In the genomic region with DNA sequence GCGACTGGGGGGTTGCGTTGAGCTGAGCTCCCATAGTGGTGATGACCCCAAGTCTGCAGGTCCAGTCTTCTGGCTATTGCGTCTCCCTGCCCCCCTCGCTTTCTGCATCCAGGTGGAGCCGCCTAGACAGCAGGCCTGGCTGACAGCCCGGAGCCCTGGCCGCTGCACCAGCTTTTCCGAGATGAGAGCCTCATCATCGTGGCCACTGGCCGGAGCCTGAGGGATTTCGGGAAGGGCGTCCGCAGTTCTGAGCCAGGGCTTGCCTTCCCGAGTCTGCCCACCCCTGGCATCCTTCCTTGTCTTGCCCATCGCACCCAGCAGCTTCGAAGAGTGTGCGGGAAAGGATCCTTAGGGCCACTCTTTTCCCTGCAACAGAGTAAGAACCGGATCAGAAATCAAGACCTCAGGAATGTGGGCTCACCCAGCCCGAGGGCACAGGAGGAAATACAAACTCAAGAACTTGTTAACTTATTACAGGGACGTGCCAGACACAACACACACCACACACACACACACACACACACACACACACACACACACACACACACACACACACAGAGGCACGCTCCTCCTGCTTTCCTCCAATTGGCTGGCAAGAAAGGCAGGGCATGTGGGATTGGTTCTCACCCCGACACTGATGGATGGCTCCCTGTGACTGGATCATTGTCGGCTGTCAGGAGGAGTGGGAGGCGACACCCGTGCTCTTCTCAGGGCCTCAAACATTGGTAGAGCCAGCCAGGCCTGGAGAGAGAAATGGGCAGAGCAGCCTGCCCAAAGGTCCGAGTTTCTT, we compare ENCODE assay signal across 8 mouse cellular contexts. TPM values are rescaled to one million over a fixed set of nuclear protein-coding genes. Genes with fewer than 3 reads are reported as not detected.
A peak's percentile ranks its signal among the peaks of the same experiment; 100 is the strongest.
DNase-seq lines count a peak whose midpoint lies in the region; ATAC-seq and TF ChIP-seq lines count a peak whose summit lies in the region.

No protein-coding gene starts in this region.

- H3K27me3 ChIP-seq in intestine, embryonic 15.5 days (replicated peaks), result peaks cover 4% of the 10 kb centered on the region; the same call in 1 of the 2 replicates
- H3K27me3 ChIP-seq in intestine, postnatal 0 days (replicated peaks; ENCODE audit: control insufficient read depth, insufficient read depth, low read length), result peaks cover 8% of the 10 kb centered on the region
- H3K27me3 ChIP-seq in forebrain, embryonic 16.5 days (replicated peaks; ENCODE audit: control insufficient read depth, insufficient read depth, low read length), result no peaks in the 10 kb centered on the region
- H3K27me3 ChIP-seq in hindbrain, embryonic 14.5 days (ENCODE audit: control insufficient read depth, insufficient read depth, low read length), result no peaks in the 10 kb centered on the region

- peak overlapping the region; percentile 22 for H3K4me2 ChIP-seq in intestine, embryonic 15.5 days (replicated peaks)
- no peak overlapping the region for H3K4me2 ChIP-seq in intestine, postnatal 0 days (replicated peaks; ENCODE audit: low read depth)
- peak overlapping the region; percentile 46 for H3K4me2 ChIP-seq in forebrain, embryonic 16.5 days (ENCODE audit: low read length)
- peak overlapping the region; percentile 37 for H3K4me2 ChIP-seq in hindbrain, embryonic 14.5 days (replicated peaks)

- 24% methylated on average over 26 of the region's 26 CpGs for WGBS in intestine, embryonic 15.5 days
- WGBS in intestine, postnatal 0 days, result 27% methylated on average over 26 of the region's 26 CpGs
- 11% methylated on average over 26 of the region's 26 CpGs for whole genome bisulfite sequencing in forebrain, embryonic 16.5 days
- WGBS in hindbrain, embryonic 14.5 days, result 13% methylated on average over 25 of the region's 26 CpGs
- 21% methylated on average over 26 of the region's 26 CpGs for WGBS in lung, adult 2 months

- no peaks in the 10 kb centered on the region for H3K36me3 ChIP-seq in intestine, embryonic 15.5 days
- H3K36me3 ChIP-seq in intestine, postnatal 0 days (ENCODE audit: control insufficient read depth, insufficient read depth), result no peaks in the 10 kb centered on the region
- H3K36me3 ChIP-seq in forebrain, embryonic 16.5 days (ENCODE audit: control insufficient read depth, insufficient read depth), result no peaks in the 10 kb centered on the region
- no peaks in the 10 kb centered on the region for H3K36me3 ChIP-seq in hindbrain, embryonic 14.5 days (replicated peaks; ENCODE audit: control insufficient read depth, insufficient read depth)

- no peak overlapping the region for H3K9ac ChIP-seq in intestine, embryonic 15.5 days
- H3K9ac ChIP-seq in intestine, postnatal 0 days (ENCODE audit: low read depth, low read length), result no peak overlapping the region
- peak overlapping the region; percentile 41; the same call in 1 of the 2 replicates for H3K9ac ChIP-seq in forebrain, embryonic 16.5 days (replicated peaks; ENCODE audit: low read depth, low read length)
- no peak overlapping the region; the same call in 1 of the 2 replicates for H3K9ac ChIP-seq in hindbrain, embryonic 14.5 days

- peak; percentile 93 for DNase-seq in brain, embryonic 14.5 days (ENCODE audit: low read depth)
- peak; percentile 66 for DNase-seq in hindbrain, embryonic 14.5 days (ENCODE audit: low spot score)
- DNase-seq in lung, adult 2 months, result peak; percentile 23
- DNase-seq in retina, postnatal 1 day, result peak; percentile 87
- no peak for DNase-seq in left cerebral cortex, adult 2 months (ENCODE audit: extremely low spot score in 1 of 2, low spot score in 2 of 2)

- no peak for TF ChIP-seq CTCF in intestine, postnatal 0 days (IDR thresholded peaks at IDR 0.05; ENCODE audit: low read depth)
- TF ChIP-seq CTCF in brain, embryonic 14.5 days (IDR thresholded peaks at IDR 0.05; ENCODE audit: borderline replicate concordance, extremely low read depth, insufficient read depth, insufficient read length), result no peak
- TF ChIP-seq CTCF in lung, adult 2 months (IDR thresholded peaks at IDR 0.05; ENCODE audit: insufficient read depth, low read length), result no peak
- no peak for TF ChIP-seq CTCF in left cerebral cortex, adult 2 months (IDR thresholded peaks at IDR 0.05)

- intact Hi-C loops in left cerebral cortex, adult 2 months (cut with DNase I), result loop anchor here (5.0 to 10.0 kb wide), 5 partner anchors 41 to 719 kb away; partner anchors contain the start of gene Scrn2

- H3K27ac ChIP-seq in intestine, embryonic 15.5 days, result no peak overlapping the region
- no peak overlapping the region for H3K27ac ChIP-seq in intestine, postnatal 0 days (ENCODE audit: low read depth, low read length)
- H3K27ac ChIP-seq in forebrain, embryonic 16.5 days (ENCODE audit: low read length), result no peak overlapping the region
- peak overlapping the region; percentile 63 for H3K27ac ChIP-seq in hindbrain, embryonic 14.5 days
- H3K27ac ChIP-seq in left cerebral cortex, adult 2 months, result no peak overlapping the region

- no peak for ATAC-seq in intestine, embryonic 15.5 days
- ATAC-seq in intestine, postnatal 0 days, result no peak
- peak; percentile 34; the same call in 1 of the 2 replicates for ATAC-seq in forebrain, embryonic 16.5 days
- peak; percentile 71 for ATAC-seq in hindbrain, embryonic 14.5 days (ENCODE audit: low FRiP score)

- no peak overlapping the region for H3K4me3 ChIP-seq in intestine, embryonic 15.5 days (replicated peaks)
- H3K4me3 ChIP-seq in intestine, postnatal 0 days (ENCODE audit: low read depth, low read length), result no peak overlapping the region
- H3K4me3 ChIP-seq in forebrain, embryonic 16.5 days (replicated peaks; ENCODE audit: low read length), result peak overlapping the region; percentile 17
- H3K4me3 ChIP-seq in hindbrain, embryonic 14.5 days (replicated peaks; ENCODE audit: low read length), result no peak overlapping the region
- no peak overlapping the region for H3K4me3 ChIP-seq in lung, adult 2 months (replicated peaks; ENCODE audit: extremely low read depth, low read depth, low read length)
- H3K4me3 ChIP-seq in left cerebral cortex, adult 2 months, result no peak overlapping the region

- no peak for TF ChIP-seq POLR2A in brain, embryonic 14.5 days (IDR thresholded peaks at IDR 0.05; ENCODE audit: borderline replicate concordance, extremely low read depth, insufficient read depth, insufficient read length, poor library complexity, severe bottlenecking)
- TF ChIP-seq POLR2A in lung, adult 2 months (IDR thresholded peaks at IDR 0.05; ENCODE audit: borderline replicate concordance, extremely low read depth, low read depth, low read length), result no peak

- H3K9me3 ChIP-seq in intestine, embryonic 15.5 days, result no peaks in the 10 kb centered on the region
- H3K9me3 ChIP-seq in intestine, postnatal 0 days (ENCODE audit: control insufficient read depth), result no peaks in the 10 kb centered on the region
- no peaks in the 10 kb centered on the region for H3K9me3 ChIP-seq in forebrain, embryonic 16.5 days (ENCODE audit: control insufficient read depth, low read length)
- no peaks in the 10 kb centered on the region for H3K9me3 ChIP-seq in hindbrain, embryonic 14.5 days (ENCODE audit: control insufficient read depth, low read length)

- H3K4me1 ChIP-seq in intestine, embryonic 15.5 days (replicated peaks), result peaks cover 22% of the 10 kb centered on the region
- no peaks in the 10 kb centered on the region for H3K4me1 ChIP-seq in intestine, postnatal 0 days (replicated peaks; ENCODE audit: control insufficient read depth, insufficient read depth, low read length)
- peaks cover 38% of the 10 kb centered on the region for H3K4me1 ChIP-seq in forebrain, embryonic 16.5 days (replicated peaks; ENCODE audit: control insufficient read depth, insufficient read depth, low read length)
- H3K4me1 ChIP-seq in hindbrain, embryonic 14.5 days (replicated peaks; ENCODE audit: control insufficient read depth, insufficient read depth, low read length), result peaks cover 33% of the 10 kb centered on the region
- H3K4me1 ChIP-seq in lung, adult 2 months (ENCODE audit: control insufficient read depth, insufficient read depth, low read length), result peaks cover 8% of the 10 kb centered on the region

RNA-seq across cellular contexts. Expression of gene Copz2, which starts 13.7 kb away (rescaled TPM):
- polyA plus RNA-seq in intestine, embryonic 15.5 days (2015; fragmentation: Nextera tagmentation; extraction: Ambion mirVana), result 93.5 and 94.6 TPM in 2 replicates
- polyA plus RNA-seq in intestine, postnatal 0 days (2015; fragmentation: Nextera tagmentation; extraction: Ambion mirVana), result 46.8 and 47.6 TPM in 2 replicates
- polyA plus RNA-seq in brain, embryonic 14.5 days (2012; rRNA removed), result 9.3 and 15.8 TPM in 2 replicates
- 10.4 and 16.6 TPM in 2 replicates for polyA plus RNA-seq in forebrain, embryonic 16.5 days (2015; fragmentation: Nextera tagmentation; extraction: Ambion mirVana)
- 23.1 and 29.7 TPM in 2 replicates for polyA plus RNA-seq in hindbrain, embryonic 14.5 days (2014; fragmentation: Nextera tagmentation; extraction: Ambion mirVana)
- 39.7 and 44.8 TPM in 2 replicates for polyA plus RNA-seq in lung, adult 2 months (2012; rRNA removed)
- total RNA-seq in left cerebral cortex, adult 2 months (2021), result 1 to 10 TPM; 4.8 to 5.0 TPM

RNA-seq across cellular contexts. Expression of gene Nfe2l1, which starts 33.6 kb away (rescaled TPM):
- 50.4 and 52.6 TPM in 2 replicates for polyA plus RNA-seq in intestine, embryonic 15.5 days (2015; fragmentation: Nextera tagmentation; extraction: Ambion mirVana)
- polyA plus RNA-seq in intestine, postnatal 0 days (2015; fragmentation: Nextera tagmentation; extraction: Ambion mirVana), result 31.6 and 35.0 TPM in 2 replicates
- polyA plus RNA-seq in brain, embryonic 14.5 days (2012; rRNA removed), result 89.1 and 102 TPM in 2 replicates
- 64.8 and 68.2 TPM in 2 replicates for polyA plus RNA-seq in forebrain, embryonic 16.5 days (2015; fragmentation: Nextera tagmentation; extraction: Ambion mirVana)
- polyA plus RNA-seq in hindbrain, embryonic 14.5 days (2014; fragmentation: Nextera tagmentation; extraction: Ambion mirVana), result 49.3 and 54.7 TPM in 2 replicates
- polyA plus RNA-seq in lung, adult 2 months (2012; rRNA removed), result 225 and 264 TPM in 2 replicates
- 100 to 1,000 TPM; 281 to 290 TPM for total RNA-seq in left cerebral cortex, adult 2 months (2021)

RNA-seq across cellular contexts. Expression of gene Cdk5rap3, which starts 52.9 kb away (rescaled TPM):
- polyA plus RNA-seq in intestine, embryonic 15.5 days (2015; fragmentation: Nextera tagmentation; extraction: Ambion mirVana), result 64.2 and 66.7 TPM in 2 replicates
- 64.1 and 68.9 TPM in 2 replicates for polyA plus RNA-seq in intestine, postnatal 0 days (2015; fragmentation: Nextera tagmentation; extraction: Ambion mirVana)
- 71.6 and 83.7 TPM in 2 replicates for polyA plus RNA-seq in brain, embryonic 14.5 days (2012; rRNA removed)
- polyA plus RNA-seq in forebrain, embryonic 16.5 days (2015; fragmentation: Nextera tagmentation; extraction: Ambion mirVana), result 103 and 106 TPM in 2 replicates
- polyA plus RNA-seq in hindbrain, embryonic 14.5 days (2014; fragmentation: Nextera tagmentation; extraction: Ambion mirVana), result 74.0 and 77.8 TPM in 2 replicates
- polyA plus RNA-seq in lung, adult 2 months (2012; rRNA removed), result 25.4 and 30.1 TPM in 2 replicates
- total RNA-seq in left cerebral cortex, adult 2 months (2021), result 10 to 100 TPM; 28.6 to 30.0 TPM

Comparison
In these comparisons a context has a peak if more than half of its experiments do, and no peak if none do; other contexts are left out.
1. ATAC-seq: peak in forebrain, embryonic 16.5 days (single experiment) and hindbrain, embryonic 14.5 days (single experiment); none in intestine, embryonic 15.5 days (single experiment) and intestine, postnatal 0 days (single experiment).
2. DNase-seq: peak in brain, embryonic 14.5 days (single experiment), hindbrain, embryonic 14.5 days (single experiment), lung, adult 2 months (single experiment) and retina, postnatal 1 day (single experiment); none in left cerebral cortex, adult 2 months (0 of 2).